In genomic region chr11:98746855-98747693, GRCm38 (mm10) we compare ENCODE assay signal across 9 mouse cellular contexts. TPM values are rescaled to one million over a fixed set of nuclear protein-coding genes. Genes with fewer than 3 reads are reported as not detected.
DNase-seq lines count a peak whose midpoint lies in the region; ATAC-seq lines count a peak whose summit lies in the region.
"Had no signal": no experiment of that assay in that cellular context is flagged by ENCODE, and none has a peak within 500 bp of the region (broad histone marks: within the 10 kb centered on the region; RNA-seq: fewer than 3 reads in every experiment).

No protein-coding gene starts in this region.

- 2% methylated on average over 19 of the region's 19 CpGs for WGBS in embryonic facial prominence, embryonic 13.5 days
- WGBS in heart, embryonic 10.5 days, result 6% methylated on average over 19 of the region's 19 CpGs
- WGBS in limb, embryonic 13.5 days, result 7% methylated on average over 19 of the region's 19 CpGs
- 6% methylated on average over 19 of the region's 19 CpGs for WGBS in midbrain, embryonic 13.5 days
- WGBS in stomach, embryonic 15.5 days, result 3% methylated on average over 19 of the region's 19 CpGs

- no peaks in the 10 kb centered on the region for H3K36me3 ChIP-seq in embryonic facial prominence, embryonic 13.5 days
- no peaks in the 10 kb centered on the region for H3K36me3 ChIP-seq in heart, embryonic 10.5 days
- H3K36me3 ChIP-seq in limb, embryonic 13.5 days, result no peaks in the 10 kb centered on the region
- no peaks in the 10 kb centered on the region for H3K36me3 ChIP-seq in midbrain, embryonic 13.5 days
- H3K36me3 ChIP-seq in stomach, embryonic 15.5 days, result no peaks in the 10 kb centered on the region

- peaks cover 94% of the 10 kb centered on the region for H3K4me1 ChIP-seq in embryonic facial prominence, embryonic 13.5 days
- peaks cover 99% of the 10 kb centered on the region for H3K4me1 ChIP-seq in heart, embryonic 10.5 days
- H3K4me1 ChIP-seq in limb, embryonic 13.5 days, result peaks cover 93% of the 10 kb centered on the region
- peaks cover 94% of the 10 kb centered on the region for H3K4me1 ChIP-seq in midbrain, embryonic 13.5 days (replicated peaks)
- peaks cover 90% of the 10 kb centered on the region for H3K4me1 ChIP-seq in stomach, embryonic 15.5 days

- no peaks in the 10 kb centered on the region for H3K27me3 ChIP-seq in embryonic facial prominence, embryonic 13.5 days
- no peaks in the 10 kb centered on the region for H3K27me3 ChIP-seq in heart, embryonic 10.5 days (ENCODE audit: insufficient read depth, poor library complexity, severe bottlenecking)
- no peaks in the 10 kb centered on the region for H3K27me3 ChIP-seq in limb, embryonic 13.5 days
- no peaks in the 10 kb centered on the region for H3K27me3 ChIP-seq in midbrain, embryonic 13.5 days
- H3K27me3 ChIP-seq in stomach, embryonic 15.5 days (replicated peaks), result no peaks in the 10 kb centered on the region

- peak overlapping the region; percentile 58; the same call in 1 of the 2 replicates for H3K9ac ChIP-seq in embryonic facial prominence, embryonic 13.5 days
- H3K9ac ChIP-seq in limb, embryonic 13.5 days, result peak overlapping the region; percentile 25; the same call in 1 of the 2 replicates
- peak overlapping the region; percentile 59 for H3K9ac ChIP-seq in midbrain, embryonic 13.5 days (replicated peaks)
- no peak overlapping the region for H3K9ac ChIP-seq in stomach, embryonic 15.5 days

- peak overlapping the region; percentile 60 for H3K4me2 ChIP-seq in embryonic facial prominence, embryonic 13.5 days
- H3K4me2 ChIP-seq in limb, embryonic 13.5 days (replicated peaks), result peak overlapping the region; percentile 59
- H3K4me2 ChIP-seq in midbrain, embryonic 13.5 days (replicated peaks), result peak overlapping the region; percentile 85
- H3K4me2 ChIP-seq in stomach, embryonic 15.5 days, result peak overlapping the region; percentile 56

- peak overlapping the region; percentile 86 for H3K27ac ChIP-seq in embryonic facial prominence, embryonic 13.5 days
- H3K27ac ChIP-seq in heart, embryonic 10.5 days, result peak overlapping the region; percentile 90
- peak overlapping the region; percentile 69 for H3K27ac ChIP-seq in limb, embryonic 13.5 days
- H3K27ac ChIP-seq in midbrain, embryonic 13.5 days, result peak overlapping the region; percentile 98
- H3K27ac ChIP-seq in stomach, embryonic 15.5 days, result peak overlapping the region; percentile 93

- DNase-seq in CD4-positive helper T cell, adult 2 months (ENCODE audit: low read depth, low spot score), result peak; percentile 79
- peak; percentile 86 for DNase-seq in adrenal gland, postnatal 25 days
- DNase-seq in heart, embryonic 10.5 days (ENCODE audit: low spot score), result peak; percentile 91
- peak; percentile 90 for DNase-seq in kidney, adult 9 months

- no peaks in the 10 kb centered on the region for H3K9me3 ChIP-seq in embryonic facial prominence, embryonic 13.5 days
- H3K9me3 ChIP-seq in heart, embryonic 10.5 days, result no peaks in the 10 kb centered on the region
- H3K9me3 ChIP-seq in limb, embryonic 13.5 days, result no peaks in the 10 kb centered on the region
- H3K9me3 ChIP-seq in midbrain, embryonic 13.5 days, result no peaks in the 10 kb centered on the region
- H3K9me3 ChIP-seq in stomach, embryonic 15.5 days, result no peaks in the 10 kb centered on the region

- ATAC-seq in embryonic facial prominence, embryonic 13.5 days (ENCODE audit: insufficient number of reproducible peaks, insufficient read depth, low FRiP score, low TSS enrichment, low read depth), result 0 out of 2 replicates have a peak, but pooled peaks have one; percentile 39
- ATAC-seq in limb, embryonic 13.5 days (ENCODE audit: low FRiP score, low read depth), result peak; percentile 81
- ATAC-seq in midbrain, embryonic 13.5 days, result peak; percentile 65
- peak; percentile 45; the same call in 1 of the 2 replicates for ATAC-seq in stomach, embryonic 15.5 days (ENCODE audit: insufficient read depth, low FRiP score, low read depth)

- peak overlapping the region; percentile 30 for H3K4me3 ChIP-seq in embryonic facial prominence, embryonic 13.5 days
- peak overlapping the region; percentile 48 for H3K4me3 ChIP-seq in heart, embryonic 10.5 days
- H3K4me3 ChIP-seq in limb, embryonic 13.5 days, result peak overlapping the region; percentile 26
- peak overlapping the region; percentile 32 for H3K4me3 ChIP-seq in midbrain, embryonic 13.5 days (replicated peaks)
- H3K4me3 ChIP-seq in stomach, embryonic 15.5 days (replicated peaks), result peak overlapping the region; percentile 22

RNA-seq across cellular contexts. Expression of gene Thra, which starts 6.6 kb away (rescaled TPM):
- 82.5 and 89.4 TPM in 2 replicates for total RNA-seq in adrenal gland, postnatal 25 days (2021)
- 46.5 and 47.3 TPM in 2 replicates for polyA plus RNA-seq in embryonic facial prominence, embryonic 13.5 days (2015; fragmentation: Nextera tagmentation; extraction: Ambion mirVana)
- polyA plus RNA-seq in heart, embryonic 10.5 days (2016; fragmentation: Nextera tagmentation; extraction: Ambion mirVana), result 19.2 and 23.2 TPM in 2 replicates
- polyA plus RNA-seq in limb, embryonic 13.5 days (2015; fragmentation: Nextera tagmentation; extraction: Ambion mirVana), result 34.1 and 34.3 TPM in 2 replicates
- 99.6 and 106 TPM in 2 replicates for polyA plus RNA-seq in midbrain, embryonic 13.5 days (2015; fragmentation: Nextera tagmentation; extraction: Ambion mirVana)
- polyA plus RNA-seq in stomach, embryonic 15.5 days (2015; fragmentation: Nextera tagmentation; extraction: Ambion mirVana), result 42.7 and 44.7 TPM in 2 replicates

RNA-seq across cellular contexts. Expression of gene Med24, which starts 17.8 kb away (rescaled TPM):
- 40.9 and 61.5 TPM in 2 replicates for total RNA-seq in adrenal gland, postnatal 25 days (2021)
- 63.8 and 65.0 TPM in 2 replicates for polyA plus RNA-seq in embryonic facial prominence, embryonic 13.5 days (2015; fragmentation: Nextera tagmentation; extraction: Ambion mirVana)
- 54.6 and 56.5 TPM in 2 replicates for polyA plus RNA-seq in heart, embryonic 10.5 days (2016; fragmentation: Nextera tagmentation; extraction: Ambion mirVana)
- 56.0 and 61.0 TPM in 2 replicates for polyA plus RNA-seq in limb, embryonic 13.5 days (2015; fragmentation: Nextera tagmentation; extraction: Ambion mirVana)
- 83.5 and 90.3 TPM in 2 replicates for polyA plus RNA-seq in midbrain, embryonic 13.5 days (2015; fragmentation: Nextera tagmentation; extraction: Ambion mirVana)
- polyA plus RNA-seq in stomach, embryonic 15.5 days (2015; fragmentation: Nextera tagmentation; extraction: Ambion mirVana), result 36.4 and 39.7 TPM in 2 replicates

RNA-seq across cellular contexts. Expression of gene Nr1d1, which starts 28.1 kb away (rescaled TPM):
- 234 and 238 TPM in 2 replicates for total RNA-seq in adrenal gland, postnatal 25 days (2021)
- 1.4 and 1.5 TPM in 2 replicates for polyA plus RNA-seq in embryonic facial prominence, embryonic 13.5 days (2015; fragmentation: Nextera tagmentation; extraction: Ambion mirVana)
- polyA plus RNA-seq in heart, embryonic 10.5 days (2016; fragmentation: Nextera tagmentation; extraction: Ambion mirVana), result 3.6 and 5.9 TPM in 2 replicates
- 0.93 and 1.1 TPM in 2 replicates for polyA plus RNA-seq in limb, embryonic 13.5 days (2015; fragmentation: Nextera tagmentation; extraction: Ambion mirVana)
- polyA plus RNA-seq in midbrain, embryonic 13.5 days (2015; fragmentation: Nextera tagmentation; extraction: Ambion mirVana), result 1.2 and 1.9 TPM in 2 replicates
- 2.4 and 2.5 TPM in 2 replicates for polyA plus RNA-seq in stomach, embryonic 15.5 days (2015; fragmentation: Nextera tagmentation; extraction: Ambion mirVana)

RNA-seq across cellular contexts. Expression of gene Csf3, which starts 46.0 kb away (rescaled TPM):
- not detected in 2 replicates for total RNA-seq in adrenal gland, postnatal 25 days (2021)
- polyA plus RNA-seq in embryonic facial prominence, embryonic 13.5 days (2015; fragmentation: Nextera tagmentation; extraction: Ambion mirVana), result not detected in 2 replicates
- polyA plus RNA-seq in heart, embryonic 10.5 days (2016; fragmentation: Nextera tagmentation; extraction: Ambion mirVana), result not detected in 2 replicates
- polyA plus RNA-seq in limb, embryonic 13.5 days (2015; fragmentation: Nextera tagmentation; extraction: Ambion mirVana), result not detected in 2 replicates
- polyA plus RNA-seq in midbrain, embryonic 13.5 days (2015; fragmentation: Nextera tagmentation; extraction: Ambion mirVana), result not detected in 2 replicates
- not detected in 2 replicates for polyA plus RNA-seq in stomach, embryonic 15.5 days (2015; fragmentation: Nextera tagmentation; extraction: Ambion mirVana)
- total RNA-seq: gastrocnemius, postnatal 4 days had no signal

RNA-seq across cellular contexts. Expression of gene Msl1, which starts 48.2 kb away (rescaled TPM):
- 109 and 113 TPM in 2 replicates for total RNA-seq in adrenal gland, postnatal 25 days (2021)
- 31.5 and 33.0 TPM in 2 replicates for polyA plus RNA-seq in embryonic facial prominence, embryonic 13.5 days (2015; fragmentation: Nextera tagmentation; extraction: Ambion mirVana)
- polyA plus RNA-seq in heart, embryonic 10.5 days (2016; fragmentation: Nextera tagmentation; extraction: Ambion mirVana), result 14.0 and 21.6 TPM in 2 replicates
- 28.9 and 29.2 TPM in 2 replicates for polyA plus RNA-seq in limb, embryonic 13.5 days (2015; fragmentation: Nextera tagmentation; extraction: Ambion mirVana)
- 34.2 and 34.5 TPM in 2 replicates for polyA plus RNA-seq in midbrain, embryonic 13.5 days (2015; fragmentation: Nextera tagmentation; extraction: Ambion mirVana)
- polyA plus RNA-seq in stomach, embryonic 15.5 days (2015; fragmentation: Nextera tagmentation; extraction: Ambion mirVana), result 23.0 and 23.6 TPM in 2 replicates

Comparison
In these comparisons a context has a peak if more than half of its experiments do, and no peak if none do; other contexts are left out.
1. Peak in every context shown above with its lines: DNase-seq, ATAC-seq, H3K4me3 ChIP-seq and H3K27ac ChIP-seq.